Mouse (Mus musculus) cerebellum, adult (tissue): ENCODE measurements around the gene Dpy30.

Source experiments
- ATAC-seq: cut with Nextera tagmentation; 2 replicates; pipeline ENCODE4 v1.9.2; 2017; ENCODE audit warnings: mild to moderate bottlenecking, moderate library complexity, mixed read lengths; ENCODE audit not compliant: insufficient number of reproducible peaks, low FRiP score, low TSS enrichment

Dpy30 gene

GRCm38 (mm10) chr17:74265636-74266035 is 58.1 kb downstream of the Dpy30 start:
- no peak for ATAC-seq

- ATAC-seq: peak; percentile 15; the same call in 1 of the 2 replicates
These were observed 58.6 kb downstream of the Dpy30 start for GRCm38 (mm10) chr17:74265156-74265505.

GRCm38 (mm10) chr17:74264333-74265155 is 59.2 kb downstream of the Dpy30 start:
- ATAC-seq: 0 out of 2 replicates have a peak, but pooled peaks have one; percentile 36

GRCm38 (mm10) chr17:74262415-74262814 is 61.3 kb downstream of the Dpy30 start:
- no peak for ATAC-seq
